Comparison of ENCODE assay signal across 23 mouse cellular contexts in the genomic region with DNA sequence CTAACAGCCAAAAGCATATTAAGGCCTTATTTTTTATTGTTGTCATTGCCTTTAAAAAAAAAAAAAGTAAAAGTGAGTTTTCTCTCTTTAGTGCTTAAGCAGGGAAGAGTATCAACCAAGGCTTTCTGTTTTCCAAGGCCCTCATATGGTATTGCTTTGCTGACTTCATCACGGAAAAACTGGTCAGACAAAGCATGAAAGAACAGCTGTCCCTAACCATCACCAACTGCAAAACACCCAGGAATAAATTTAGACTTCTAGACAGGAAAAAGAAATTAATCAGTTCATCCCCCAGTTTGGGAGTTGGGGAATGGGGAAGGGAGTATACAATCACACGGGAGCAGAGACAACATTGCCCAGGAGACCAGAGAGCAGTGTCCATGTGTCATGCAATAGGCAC.
DNase-seq lines count a peak whose midpoint lies in the region; ATAC-seq and TF ChIP-seq lines count a peak whose summit lies in the region.
"Had no signal": no experiment of that assay in that cellular context is flagged by ENCODE, and none has a peak within 500 bp of the region (broad histone marks: within the 10 kb centered on the region; RNA-seq: fewer than 3 reads in every experiment).

No protein-coding gene starts in this region.

- H3K27me3 ChIP-seq in limb, embryonic 13.5 days, result no peaks in the 10 kb centered on the region
- no peaks in the 10 kb centered on the region for H3K27me3 ChIP-seq in limb, embryonic 10.5 days (ENCODE audit: low read depth, poor library complexity, severe bottlenecking)
- H3K27me3 ChIP-seq in embryonic facial prominence, embryonic 15.5 days, result no peaks in the 10 kb centered on the region
- no peaks in the 10 kb centered on the region for H3K27me3 ChIP-seq in myocyte (ENCODE audit: control insufficient read depth, insufficient read depth, insufficient read length)
- no peaks in the 10 kb centered on the region for H3K27me3 ChIP-seq in forebrain, embryonic 13.5 days
- H3K27me3 ChIP-seq: heart, embryonic 15.5 days; hindbrain, embryonic 12.5 days had no signal

- H3K27ac ChIP-seq in gastrocnemius, adult 2 months, result peak overlapping the region; percentile 48
- no peak overlapping the region; the same call in 1 of the 2 replicates for H3K27ac ChIP-seq in limb, embryonic 13.5 days
- no peak overlapping the region for H3K27ac ChIP-seq in limb, embryonic 10.5 days
- peak overlapping the region; percentile 61; the same call in 1 of the 2 replicates for H3K27ac ChIP-seq in embryonic facial prominence, embryonic 15.5 days (replicated peaks)
- no peak overlapping the region for H3K27ac ChIP-seq in forebrain, embryonic 13.5 days
- H3K27ac ChIP-seq: heart, embryonic 10.5 days; heart, embryonic 15.5 days; hindbrain, embryonic 12.5 days had no signal

- H3K4me2 ChIP-seq in limb, embryonic 13.5 days (replicated peaks), result no peak overlapping the region
- H3K4me2 ChIP-seq in embryonic facial prominence, embryonic 15.5 days (replicated peaks), result no peak overlapping the region
- H3K4me2 ChIP-seq in myocyte (ENCODE audit: low read depth), result peak overlapping the region; percentile 69
- no peak overlapping the region for H3K4me2 ChIP-seq in forebrain, embryonic 13.5 days
- H3K4me2 ChIP-seq: heart, embryonic 15.5 days; hindbrain, embryonic 12.5 days had no signal

- WGBS in limb, embryonic 13.5 days, result 54% methylated on average over 2 of the region's 2 CpGs
- 90% methylated on average over 2 of the region's 2 CpGs for WGBS in limb, embryonic 10.5 days
- 24% methylated on average over 2 of the region's 2 CpGs for WGBS in embryonic facial prominence, embryonic 15.5 days
- WGBS in forebrain, embryonic 13.5 days, result 82% methylated on average over 2 of the region's 2 CpGs

- no peak overlapping the region for H3K4me3 ChIP-seq in gastrocnemius, adult 2 months
- no peak overlapping the region for H3K4me3 ChIP-seq in limb, embryonic 13.5 days
- no peak overlapping the region for H3K4me3 ChIP-seq in limb, embryonic 10.5 days
- no peak overlapping the region for H3K4me3 ChIP-seq in embryonic facial prominence, embryonic 15.5 days (replicated peaks)
- no peak overlapping the region for H3K4me3 ChIP-seq in myocyte
- no peak overlapping the region for H3K4me3 ChIP-seq in forebrain, embryonic 13.5 days
- H3K4me3 ChIP-seq: heart, embryonic 10.5 days; heart, embryonic 15.5 days; hindbrain, embryonic 12.5 days had no signal

- intact Hi-C loops in gastrocnemius, adult 2 months (cut with DNase I), result no loop called here

- H3ac ChIP-seq in myocyte (ENCODE audit: control insufficient read depth, insufficient read length), result no peak overlapping the region

- peak; percentile 36; the same call in 1 of the 2 replicates for ATAC-seq in limb, embryonic 13.5 days (ENCODE audit: low FRiP score, low read depth)
- no peak for ATAC-seq in embryonic facial prominence, embryonic 15.5 days (ENCODE audit: insufficient number of reproducible peaks, low FRiP score, low TSS enrichment, low read depth)
- no peak for ATAC-seq in forebrain, embryonic 13.5 days
- ATAC-seq: forebrain, embryonic 14.5 days; hindbrain, embryonic 16.5 days; inflammation-experienced regulatory T-cells, adult 6 months; intestine, postnatal 0 days had no signal

- peaks cover 19% of the 10 kb centered on the region for H3K36me3 ChIP-seq in limb, embryonic 13.5 days
- H3K36me3 ChIP-seq in limb, embryonic 10.5 days, result no peaks in the 10 kb centered on the region
- H3K36me3 ChIP-seq in embryonic facial prominence, embryonic 15.5 days, result 0 out of 2 replicates have a peak, but pooled peaks cover 10% of the 10 kb centered on the region
- peaks cover 15% of the 10 kb centered on the region for H3K36me3 ChIP-seq in myocyte (ENCODE audit: control insufficient read depth, insufficient read depth)
- no peaks in the 10 kb centered on the region for H3K36me3 ChIP-seq in forebrain, embryonic 13.5 days (ENCODE audit: poor library complexity, severe bottlenecking)
- H3K36me3 ChIP-seq: hindbrain, embryonic 12.5 days had no signal

- DNase-seq in gastrocnemius, adult 2 months, result no peak
- DNase-seq in gastrocnemius, postnatal 4 days (ENCODE audit: low spot score in 2 of 2), result no peak
- DNase-seq in limb, embryonic 10.5 days (ENCODE audit: low spot score), result no peak
- no peak for DNase-seq in layer of hippocampus, adult 8-10 months (ENCODE audit: low spot score in 2 of 2)
- DNase-seq: adrenal gland, adult 8-10 months; adrenal gland, postnatal 36 days; cerebellum, adult 11-12 months; cerebellum, adult 9-10 months; cerebellum, postnatal 25 days; gastrocnemius, postnatal 10 days; heart, postnatal 36 days; kidney, adult 8-10 months had no signal

- no peak for TF ChIP-seq CTCF in gastrocnemius, adult 2 months (IDR thresholded peaks at IDR 0.05)

- TF ChIP-seq POLR2A in myocyte (IDR thresholded peaks at IDR 0.05; ENCODE audit: insufficient read length, low read depth), result peak; percentile 22

- peaks cover 82% of the 10 kb centered on the region for H3K79me2 ChIP-seq in myocyte (ENCODE audit: control insufficient read depth, insufficient read depth)

- peaks cover 2% of the 10 kb centered on the region; the same call in 1 of the 2 replicates for H3K4me1 ChIP-seq in limb, embryonic 13.5 days
- H3K4me1 ChIP-seq in limb, embryonic 10.5 days, result peaks cover 4% of the 10 kb centered on the region; the same call in 1 of the 2 replicates
- peaks cover 10% of the 10 kb centered on the region; the same call in 1 of the 2 replicates for H3K4me1 ChIP-seq in embryonic facial prominence, embryonic 15.5 days
- H3K4me1 ChIP-seq in forebrain, embryonic 13.5 days, result no peaks in the 10 kb centered on the region
- H3K4me1 ChIP-seq: heart, embryonic 10.5 days; hindbrain, embryonic 12.5 days had no signal

- H3K9me3 ChIP-seq in limb, embryonic 13.5 days, result no peaks in the 10 kb centered on the region
- no peaks in the 10 kb centered on the region for H3K9me3 ChIP-seq in limb, embryonic 10.5 days (replicated peaks)
- no peaks in the 10 kb centered on the region for H3K9me3 ChIP-seq in embryonic facial prominence, embryonic 15.5 days (replicated peaks)
- H3K9me3 ChIP-seq in forebrain, embryonic 13.5 days (replicated peaks), result no peaks in the 10 kb centered on the region
- H3K9me3 ChIP-seq: heart, embryonic 10.5 days; heart, embryonic 15.5 days; hindbrain, embryonic 12.5 days had no signal

- H3K9ac ChIP-seq in limb, embryonic 13.5 days, result no peak overlapping the region
- H3K9ac ChIP-seq in embryonic facial prominence, embryonic 15.5 days, result no peak overlapping the region
- no peak overlapping the region for H3K9ac ChIP-seq in forebrain, embryonic 13.5 days
- H3K9ac ChIP-seq: heart, embryonic 15.5 days; hindbrain, embryonic 12.5 days had no signal

TF ChIP-seq in myocyte, 11 proteins besides CTCF, POLR2A, EP300 and RAD21:
- TF ChIP-seq SRF (IDR thresholded peaks at IDR 0.05; ENCODE audit: control insufficient read depth, insufficient read length, low read depth) (no peak), TCF3 (IDR thresholded peaks at IDR 0.05; ENCODE audit: insufficient read length, low read depth) (no peak), REST (IDR thresholded peaks at IDR 0.05; ENCODE audit: insufficient read depth, insufficient read length) (no peak), MAX (IDR thresholded peaks at IDR 0.05; ENCODE audit: low read depth) (no peak), CEBPB (IDR thresholded peaks at IDR 0.05; ENCODE audit: insufficient read depth, poor library complexity, severe bottlenecking) (no peak), MYOD1 (IDR thresholded peaks at IDR 0.05; ENCODE audit: control insufficient read depth in 1 of 3, insufficient read length in 2 of 3, low read depth in 2 of 3) (peak; percentile 63 to 74 (median 65)), E2F4 (IDR thresholded peaks at IDR 0.05; ENCODE audit: insufficient read depth) (no peak), MYOG (IDR thresholded peaks at IDR 0.05; ENCODE audit: control insufficient read depth in 1 of 3, insufficient read depth in 1 of 3, insufficient read length in 2 of 3, low read depth in 2 of 3) (peak in 1 of 3 experiments; percentile 48), USF1 (IDR thresholded peaks at IDR 0.05; ENCODE audit: low read depth) (no peak), TCF12 (IDR thresholded peaks at IDR 0.05; ENCODE audit: insufficient read depth, poor library complexity, severe bottlenecking) (peak; percentile 42), POLR2AphosphoS2 (IDR thresholded peaks at IDR 0.05; ENCODE audit: insufficient read length, low read depth) (peak; percentile 50)

Comparison
In these comparisons a context has a peak if more than half of its experiments do, and no peak if none do; other contexts are left out.
1. H3K27ac ChIP-seq: peak in gastrocnemius, adult 2 months (single experiment) and embryonic facial prominence, embryonic 15.5 days (single experiment); none in limb, embryonic 13.5 days (single experiment), limb, embryonic 10.5 days (single experiment) and forebrain, embryonic 13.5 days (single experiment).